In genomic region chr14:52010446-52011111, GRCm38 (mm10) we compare ENCODE assay signal across 8 mouse cellular contexts. TPM values are rescaled to one million over a fixed set of nuclear protein-coding genes. Genes with fewer than 3 reads are reported as not detected.
DNase-seq lines count a peak whose midpoint lies in the region; ATAC-seq lines count a peak whose summit lies in the region.

No protein-coding gene starts in this region.

- WGBS in forebrain, embryonic 16.5 days = 0% methylated on average over 9 of the region's 9 CpGs

- peak overlapping the region; percentile 33 for H3K4me3 ChIP-seq in forebrain, embryonic 16.5 days (replicated peaks; ENCODE audit: low read length)

- intact Hi-C loops in left cerebral cortex, postnatal 4 days (cut with DNase I) = no loop called here

- H3K4me2 ChIP-seq in forebrain, embryonic 16.5 days (ENCODE audit: low read length) = peak overlapping the region; percentile 53

- peak overlapping the region; percentile 57 for H3K9ac ChIP-seq in forebrain, embryonic 16.5 days (replicated peaks; ENCODE audit: low read depth, low read length)

- H3K9me3 ChIP-seq in forebrain, embryonic 16.5 days (ENCODE audit: control insufficient read depth, low read length) = no peaks in the 10 kb centered on the region

- H3K27ac ChIP-seq in forebrain, embryonic 16.5 days (ENCODE audit: low read length) = peak overlapping the region; percentile 91

- DNase-seq in left cerebral cortex, postnatal 4 days = peak; percentile 91
- DNase-seq in left cerebral cortex, adult 8-10 months (ENCODE audit: low spot score in 2 of 2) = no peak
- DNase-seq in cerebellum, adult 8-10 months = peak; percentile 67
- peak; percentile 83 for DNase-seq in kidney, postnatal 14 days
- peak; percentile 95 for DNase-seq in retina, embryonic 14.5 days (ENCODE audit: low spot score)
- no peak for DNase-seq in frontal cortex, postnatal 25 days (ENCODE audit: low spot score in 2 of 2)

- peak; percentile 71 for ATAC-seq in forebrain, embryonic 16.5 days
- ATAC-seq in inflammation-experienced regulatory T-cells, adult 6 months = no peak

- H3K4me1 ChIP-seq in forebrain, embryonic 16.5 days (replicated peaks; ENCODE audit: control insufficient read depth, insufficient read depth, low read length) = peaks cover 62% of the 10 kb centered on the region

- H3K27me3 ChIP-seq in forebrain, embryonic 16.5 days (replicated peaks; ENCODE audit: control insufficient read depth, insufficient read depth, low read length) = no peaks in the 10 kb centered on the region

- H3K36me3 ChIP-seq in forebrain, embryonic 16.5 days (ENCODE audit: control insufficient read depth, insufficient read depth) = peaks cover 14% of the 10 kb centered on the region; the same call in 1 of the 2 replicates

RNA-seq across cellular contexts. Expression of gene Tmem253, which starts 4.9 kb away (rescaled TPM):
- under 1 TPM in 1 of 2 experiments, not detected in 1; 0.38 TPM for total RNA-seq in left cerebral cortex, postnatal 4 days (2021)
- total RNA-seq in left cerebral cortex, adult 8-10 months (2022) = under 1 TPM in 2 of 4 experiments, not detected in 2; 0.51 to 0.59 TPM
- polyA plus RNA-seq in forebrain, embryonic 16.5 days (2015; fragmentation: Nextera tagmentation; extraction: Ambion mirVana) = 0.67 and 0.81 TPM in 2 replicates
- polyA plus RNA-seq in inflammation-experienced regulatory T-cells, adult 6 months (2017; shearing (Covaris generic)) = under 1 TPM in 1 of 3 experiments, not detected in 2; 0.87 TPM

RNA-seq across cellular contexts. Expression of gene Zfp219, which starts 10.0 kb away (rescaled TPM):
- 10 to 100 TPM; 32.3 to 36.7 TPM for total RNA-seq in left cerebral cortex, postnatal 4 days (2021)
- total RNA-seq in left cerebral cortex, adult 8-10 months (2022) = 10 to 100 TPM; 35.8 to 44.1 (median 42.2) TPM
- polyA plus RNA-seq in forebrain, embryonic 16.5 days (2015; fragmentation: Nextera tagmentation; extraction: Ambion mirVana) = 28.6 and 32.2 TPM in 2 replicates
- polyA plus RNA-seq in inflammation-experienced regulatory T-cells, adult 6 months (2017; shearing (Covaris generic)) = 1 to 10 TPM; 1.4 to 1.9 (median 1.6) TPM

RNA-seq across cellular contexts. Expression of gene Arhgef40, which starts 26.1 kb away (rescaled TPM):
- total RNA-seq in left cerebral cortex, postnatal 4 days (2021) = 10 to 100 TPM; 59.8 to 68.1 TPM
- total RNA-seq in left cerebral cortex, adult 8-10 months (2022) = 10 to 100 TPM; 28.0 to 39.5 (median 32.9) TPM
- polyA plus RNA-seq in forebrain, embryonic 16.5 days (2015; fragmentation: Nextera tagmentation; extraction: Ambion mirVana) = 58.5 and 70.4 TPM in 2 replicates
- 1 to 10 TPM in 1 of 3 experiments, under 1 TPM in 2; 0.41 to 1.3 (median 0.90) TPM for polyA plus RNA-seq in inflammation-experienced regulatory T-cells, adult 6 months (2017; shearing (Covaris generic))

RNA-seq across cellular contexts. Expression of gene Olfr221, which starts 31.7 kb away (rescaled TPM):
- total RNA-seq in left cerebral cortex, postnatal 4 days (2021) = not detected
- not detected for total RNA-seq in left cerebral cortex, adult 8-10 months (2022)
- polyA plus RNA-seq in forebrain, embryonic 16.5 days (2015; fragmentation: Nextera tagmentation; extraction: Ambion mirVana) = not detected in 2 replicates
- not detected for polyA plus RNA-seq in inflammation-experienced regulatory T-cells, adult 6 months (2017; shearing (Covaris generic))

Comparison
In these comparisons a context has a peak if more than half of its experiments do, and no peak if none do; other contexts are left out.
1. DNase-seq: peak in left cerebral cortex, postnatal 4 days (single experiment), cerebellum, adult 8-10 months (single experiment), kidney, postnatal 14 days (single experiment) and retina, embryonic 14.5 days (single experiment); none in left cerebral cortex, adult 8-10 months (0 of 2) and frontal cortex, postnatal 25 days (0 of 2).